Mouse (Mus musculus) ES-E14 (cell line): ENCODE measurements at regions not wholly inside any gene's neighbourhood (a gene's known extent, or its start where the extent isn't known, plus 50 kb on each side); places are given as distances from the start of the nearest gene placed in this dataset.

ENCODE experiments used
- CHD2 ChIP-seq: IDR thresholded peaks from 2 replicates; pipeline ENCODE4 v1.6.1; 2014; ENCODE audit warnings: mild to moderate bottlenecking, low read depth, low read length, inconsistent platforms
- ZC3H11A ChIP-seq: IDR thresholded peaks from 2 replicates; pipeline ENCODE4 v1.6.1; 2012; ENCODE audit warnings: low read depth, mild to moderate bottlenecking, inconsistent platforms, low read length, borderline replicate concordance
- ZNF384 ChIP-seq: IDR thresholded peaks from 2 replicates; pipeline ENCODE4 v1.6.1; 2012; ENCODE audit warnings: low read depth, low read length, inconsistent platforms

DNA sequence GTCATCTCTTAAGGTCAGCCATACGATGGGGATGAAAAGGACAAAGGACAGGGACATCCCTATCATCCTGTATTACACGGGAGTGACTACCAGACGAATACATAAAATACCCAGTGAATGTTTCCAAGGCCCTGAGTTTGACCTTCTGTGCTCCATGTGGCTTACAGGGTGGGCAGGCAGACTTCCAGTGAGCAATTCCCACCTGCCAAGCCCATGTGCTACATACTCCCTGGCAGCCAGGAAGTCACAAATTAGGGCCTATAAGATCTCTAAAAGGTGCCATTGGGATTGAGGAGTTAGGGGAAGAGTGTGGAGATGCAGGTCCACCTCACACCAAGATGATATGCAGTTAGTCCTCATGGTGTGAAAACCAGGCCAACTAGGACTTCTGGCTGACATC, 233.1 kb upstream of the Kazn start:
- TF ChIP-seq ZNF384 (no peak), CHD2 (no peak), ZC3H11A (no peak)
